Mouse (Mus musculus) limb, embryonic 12.5 days (tissue): ENCODE results near the gene Ccdc6. TPM values are rescaled to one million over a fixed set of nuclear protein-coding genes. Genes with fewer than 3 reads are reported as not detected.

ENCODE experiments used
- ATAC-seq: fragments of 200-750 bp; cut with Nextera tagmentation; 2 replicates; pipeline ENCODE4 v1.8.0; 2017; ENCODE audit warnings: low read depth, moderate TSS enrichment; ENCODE audit not compliant: insufficient number of reproducible peaks, insufficient read depth, low FRiP score, low TSS enrichment
- H3K27ac ChIP-seq: fragments of 300-500 bp; sonication (generic); 2 replicates; pipeline ENCODE4 v1.5.1; 2016; ENCODE audit warnings: mild to moderate bottlenecking, moderate library complexity
- H3K27me3 ChIP-seq: fragments of 300-500 bp; sonication (generic); 2 replicates; pipeline ENCODE4 v1.6.1; 2016; ENCODE audit warnings: mild to moderate bottlenecking, moderate library complexity
- H3K36me3 ChIP-seq: fragments of 300-500 bp; sonication (generic); 2 replicates; pipeline ENCODE4 v1.6.1; 2016; ENCODE audit warnings: mild to moderate bottlenecking, moderate library complexity
- H3K4me1 ChIP-seq: fragments of 300-500 bp; sonication (generic); replicated peaks from 2 replicates; pipeline ENCODE4 v1.6.1; 2016
- H3K4me2 ChIP-seq: fragments of 300-500 bp; sonication (generic); 2 replicates; pipeline ENCODE4 v1.6.1; 2016; ENCODE audit warnings: mild to moderate bottlenecking, moderate library complexity
- H3K4me3 ChIP-seq: fragments of 300-500 bp; sonication (generic); replicated peaks from 2 replicates; pipeline ENCODE4 v1.5.1; 2016; ENCODE audit warnings: mild to moderate bottlenecking
- H3K9ac ChIP-seq: fragments of 300-500 bp; sonication (generic); replicated peaks from 2 replicates; pipeline ENCODE4 v1.6.1; 2016; ENCODE audit warnings: mild to moderate bottlenecking, moderate library complexity
- H3K9me3 ChIP-seq: fragments of 300-500 bp; sonication (generic); 2 replicates; pipeline ENCODE4 v1.6.1; 2016; ENCODE audit warnings: mild to moderate bottlenecking, moderate library complexity
- WGBS: fragments of 180-500 bp; shearing (Covaris S2); methylation state at CpG from one replicate; pipeline ENCODE4 v1.1.7; 2016; 5-methylcytosine and 5-hydroxymethylcytosine counted together
- polyA plus RNA-seq: library from polyadenylated mRNA; unstranded; fragments of >200 nt; fragmentation: Nextera tagmentation; extraction: Ambion mirVana; gene quantifications from 2 replicates; pipeline ENCODE4 v1.2.1, GENCODE M21; 2016

Gene Ccdc6
- polyA plus RNA-seq, 1 experiment from 2014 or later, result 14.3 TPM

- ATAC-seq, result no peak
- H3K27ac ChIP-seq, result no peak overlapping the region
- WGBS, result 55% methylated on average over 6 of the region's 6 CpGs
- H3K4me1 ChIP-seq, result no peaks in the 10 kb centered on the region
- H3K4me3 ChIP-seq, result no peak overlapping the region
- H3K27me3 ChIP-seq, result no peaks in the 10 kb centered on the region
- no peak overlapping the region for H3K9ac ChIP-seq
- H3K4me2 ChIP-seq, result no peak overlapping the region
- H3K36me3 ChIP-seq, result no peaks in the 10 kb centered on the region
- H3K9me3 ChIP-seq, result peaks cover 11% of the 10 kb centered on the region; the same call in 1 of the 2 replicates
Observed at GRCm38 (mm10) chr10:70069321-70069720, 27.6 kb upstream of the Ccdc6 start.

GRCm38 (mm10) chr10:70071334-70071733 lies 25.6 kb upstream of the Ccdc6 start:
- Histone ChIP-seq H3K27me3 (no peaks in the 10 kb centered on the region), H3K4me3 (no peak overlapping the region), H3K27ac (no peak overlapping the region), H3K36me3 (no peaks in the 10 kb centered on the region), H3K9me3 (peaks cover 8% of the 10 kb centered on the region; the same call in 1 of the 2 replicates), H3K4me2 (no peak overlapping the region), H3K4me1 (no peaks in the 10 kb centered on the region), H3K9ac (no peak overlapping the region)
- 82% methylated on average over 4 of the region's 4 CpGs for WGBS
- ATAC-seq, result no peak

DNA sequence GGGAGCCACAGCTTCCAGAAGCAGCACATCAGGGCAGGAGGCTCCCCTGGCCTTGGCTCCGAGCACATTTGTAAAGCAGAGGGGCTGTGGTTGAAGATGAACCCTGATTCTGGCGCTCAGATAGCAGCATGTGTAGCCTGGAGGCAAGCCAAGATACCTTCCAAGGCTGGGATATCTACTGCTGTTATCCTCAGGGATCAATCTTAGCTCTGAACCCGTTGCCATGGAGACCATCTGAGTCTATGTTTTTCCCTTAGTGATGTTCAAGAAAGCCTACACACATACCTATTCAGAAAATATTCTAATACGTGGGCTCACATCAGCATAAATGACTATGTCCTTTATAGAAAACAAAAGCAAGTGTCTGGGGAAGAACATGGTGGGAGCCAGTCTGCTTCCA lies 19.5 kb upstream of the Ccdc6 start:
- Histone ChIP-seq H3K36me3 (no peaks in the 10 kb centered on the region), H3K4me3 (no peak overlapping the region), H3K9ac (no peak overlapping the region), H3K4me2 (no peak overlapping the region), H3K27me3 (no peaks in the 10 kb centered on the region), H3K4me1 (peaks cover 16% of the 10 kb centered on the region; the same call in 1 of the 2 replicates), H3K27ac (no peak overlapping the region), H3K9me3 (no peaks in the 10 kb centered on the region)
- 81% methylated on average over 4 of the region's 4 CpGs for WGBS
- no peak for ATAC-seq

GRCm38 (mm10) chr10:70080908-70081307 lies 16.0 kb upstream of the Ccdc6 start:
- Histone ChIP-seq H3K9ac (no peak overlapping the region), H3K27me3 (no peaks in the 10 kb centered on the region), H3K36me3 (no peaks in the 10 kb centered on the region), H3K4me2 (no peak overlapping the region), H3K4me3 (no peak overlapping the region), H3K27ac (no peak overlapping the region), H3K4me1 (peaks cover 16% of the 10 kb centered on the region; the same call in 1 of the 2 replicates), H3K9me3 (no peaks in the 10 kb centered on the region)
- 68% methylated on average over 8 of the region's 8 CpGs for WGBS
- ATAC-seq, result no peak

- Histone ChIP-seq H3K4me3 (no peak overlapping the region), H3K36me3 (no peaks in the 10 kb centered on the region), H3K27ac (no peak overlapping the region), H3K4me1 (peaks cover 16% of the 10 kb centered on the region; the same call in 1 of the 2 replicates), H3K9ac (no peak overlapping the region), H3K4me2 (no peak overlapping the region), H3K9me3 (no peaks in the 10 kb centered on the region), H3K27me3 (no peaks in the 10 kb centered on the region)
- ATAC-seq, result no peak
- 44% methylated on average over 19 of the region's 19 CpGs for WGBS
Observed at GRCm38 (mm10) chr10:70081564-70082175, 15.3 kb upstream of the Ccdc6 start.

DNA sequence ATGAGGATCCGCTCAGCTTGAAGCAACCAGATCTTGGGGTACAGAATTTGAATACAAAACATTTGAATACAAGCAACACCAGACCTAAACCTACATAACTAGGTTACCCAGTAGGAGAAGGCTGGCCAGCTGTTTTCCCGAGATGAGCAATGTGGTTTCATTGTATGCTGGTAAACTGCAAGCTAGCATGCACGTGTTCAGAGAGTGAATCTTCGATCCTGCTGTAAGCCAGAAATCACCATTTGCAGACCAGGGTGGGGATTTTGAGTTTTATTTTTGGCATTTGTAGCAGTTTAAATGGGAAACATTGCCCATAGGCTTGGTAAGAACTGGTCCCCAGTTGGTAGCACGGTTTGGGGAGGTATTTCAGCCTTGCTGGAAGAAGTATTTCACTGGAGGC lies 13.7 kb upstream of the Ccdc6 start:
- Histone ChIP-seq H3K9ac (no peak overlapping the region), H3K4me1 (peaks cover 16% of the 10 kb centered on the region; the same call in 1 of the 2 replicates), H3K27me3 (no peaks in the 10 kb centered on the region), H3K27ac (no peak overlapping the region), H3K36me3 (no peaks in the 10 kb centered on the region), H3K4me2 (no peak overlapping the region), H3K4me3 (no peak overlapping the region), H3K9me3 (0 out of 2 replicates have a peak, but pooled peaks cover 5% of the 10 kb centered on the region)
- WGBS, result 84% methylated on average over 5 of the region's 5 CpGs
- ATAC-seq, result no peak

GRCm38 (mm10) chr10:70085256-70085961 lies 11.5 kb upstream of the Ccdc6 start:
- H3K4me1 ChIP-seq, result peaks cover 16% of the 10 kb centered on the region; the same call in 1 of the 2 replicates
- WGBS, result 76% methylated on average over 12 of the region's 12 CpGs
- H3K36me3 ChIP-seq, result no peaks in the 10 kb centered on the region
- no peak overlapping the region for H3K4me3 ChIP-seq
- H3K27me3 ChIP-seq, result no peaks in the 10 kb centered on the region
- H3K9ac ChIP-seq, result no peak overlapping the region
- H3K9me3 ChIP-seq, result 0 out of 2 replicates have a peak, but pooled peaks cover 5% of the 10 kb centered on the region
- H3K4me2 ChIP-seq, result no peak overlapping the region
- no peak overlapping the region for H3K27ac ChIP-seq
- no peak for ATAC-seq

DNA sequence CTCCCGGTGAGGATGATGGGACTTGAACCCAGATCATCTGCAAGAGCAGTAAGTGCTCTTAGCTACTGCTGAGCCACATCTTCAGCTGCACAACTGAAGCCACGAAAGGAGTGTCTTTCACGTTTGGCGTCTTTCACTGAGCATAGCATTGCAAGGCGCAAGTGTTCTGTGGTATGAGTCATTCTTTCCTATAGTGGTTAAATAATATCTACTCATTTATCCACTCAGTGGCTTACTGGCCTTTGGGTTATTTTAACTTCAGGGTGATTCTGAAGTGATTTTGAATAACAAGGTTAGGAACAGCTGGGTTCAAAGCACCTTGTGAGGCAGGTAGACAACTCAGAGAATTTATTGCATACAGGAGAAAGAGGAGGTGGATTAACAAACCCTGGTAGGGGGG lies 8.1 kb upstream of the Ccdc6 start:
- Histone ChIP-seq H3K9ac (no peak overlapping the region), H3K27me3 (no peaks in the 10 kb centered on the region), H3K9me3 (0 out of 2 replicates have a peak, but pooled peaks cover 5% of the 10 kb centered on the region), H3K36me3 (no peaks in the 10 kb centered on the region), H3K4me3 (no peak overlapping the region), H3K27ac (no peak overlapping the region), H3K4me1 (peaks cover under 1% of the 10 kb centered on the region; the same call in 1 of the 2 replicates), H3K4me2 (no peak overlapping the region)
- 89% methylated on average over 5 of the region's 5 CpGs for WGBS
- no peak for ATAC-seq

DNA sequence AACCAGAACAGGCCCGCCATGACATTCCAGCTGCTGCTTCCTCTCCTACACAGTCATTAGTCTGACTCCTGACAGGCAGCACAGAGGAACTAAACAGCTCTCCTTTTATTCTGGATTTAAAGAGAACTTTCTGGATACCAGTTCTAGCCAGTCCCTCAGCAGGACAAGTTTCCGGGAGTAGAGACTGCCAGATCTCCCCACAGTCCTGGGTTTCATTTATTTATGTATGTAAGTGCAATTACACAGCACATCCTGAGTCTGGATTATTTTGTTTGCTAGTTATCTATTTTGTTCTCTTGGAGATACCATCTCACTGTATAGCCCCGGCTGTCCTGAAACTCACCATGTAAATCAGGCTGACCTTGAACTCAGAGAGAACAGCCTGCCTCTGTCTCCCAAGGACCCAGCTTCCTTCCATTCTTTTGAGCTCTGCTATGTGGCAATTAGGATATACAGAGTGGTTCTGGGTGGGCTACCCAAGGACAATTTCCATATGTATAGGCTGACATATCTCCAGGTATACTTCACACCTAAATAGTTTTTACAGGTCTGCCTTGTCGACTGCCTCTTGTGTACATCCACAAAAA lies 5.0 kb upstream of the Ccdc6 start:
- Histone ChIP-seq H3K27me3 (no peaks in the 10 kb centered on the region), H3K4me1 (peaks cover 11% of the 10 kb centered on the region), H3K9ac (no peak overlapping the region), H3K36me3 (no peaks in the 10 kb centered on the region), H3K27ac (no peak overlapping the region), H3K4me3 (no peak overlapping the region), H3K4me2 (no peak overlapping the region), H3K9me3 (0 out of 2 replicates have a peak, but pooled peaks cover 5% of the 10 kb centered on the region)
- WGBS, result 77% methylated on average over 4 of the region's 4 CpGs
- no peak for ATAC-seq

DNA sequence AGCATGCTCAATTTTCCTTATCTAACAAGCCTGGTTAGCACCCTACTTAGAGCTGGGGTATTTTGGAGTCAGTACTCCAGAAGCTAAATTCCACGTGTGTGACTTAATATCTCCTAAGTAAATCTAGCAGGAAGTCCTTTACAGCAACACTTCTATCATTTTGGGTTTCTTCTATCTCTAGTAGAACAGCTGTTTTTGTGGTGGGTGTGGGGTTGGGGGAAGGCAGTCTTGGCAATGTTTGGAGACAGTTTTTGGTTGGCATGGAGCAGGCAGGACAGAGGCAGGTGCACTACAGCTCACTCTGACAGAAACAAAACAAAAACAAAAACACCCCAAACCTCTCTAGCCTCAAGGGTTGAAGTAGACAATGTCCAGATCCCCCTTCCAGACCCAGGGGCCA lies 3.1 kb upstream of the Ccdc6 start:
- Histone ChIP-seq H3K9ac (no peak overlapping the region), H3K9me3 (no peaks in the 10 kb centered on the region), H3K27me3 (no peaks in the 10 kb centered on the region), H3K4me2 (no peak overlapping the region), H3K4me1 (peaks cover 19% of the 10 kb centered on the region), H3K4me3 (no peak overlapping the region), H3K27ac (no peak overlapping the region), H3K36me3 (no peaks in the 10 kb centered on the region)
- no peak for ATAC-seq
- 58% methylated on average over 1 of the region's 1 CpGs for WGBS

GRCm38 (mm10) chr10:70095031-70095470 lies 1.9 kb upstream of the Ccdc6 start:
- peak overlapping the region; percentile 85 for H3K4me2 ChIP-seq
- ATAC-seq, result peak; percentile 67
- H3K27me3 ChIP-seq, result no peaks in the 10 kb centered on the region
- no peaks in the 10 kb centered on the region for H3K36me3 ChIP-seq
- H3K9ac ChIP-seq, result peak overlapping the region; percentile 54
- WGBS, result under 1% methylated on average over 14 of the region's 14 CpGs
- H3K27ac ChIP-seq, result peak overlapping the region; percentile 93
- H3K9me3 ChIP-seq, result no peaks in the 10 kb centered on the region
- H3K4me1 ChIP-seq, result peaks cover 30% of the 10 kb centered on the region
- peak overlapping the region; percentile 47 for H3K4me3 ChIP-seq
